ENCODE assay signal across 9 mouse cellular contexts in the genomic region with DNA sequence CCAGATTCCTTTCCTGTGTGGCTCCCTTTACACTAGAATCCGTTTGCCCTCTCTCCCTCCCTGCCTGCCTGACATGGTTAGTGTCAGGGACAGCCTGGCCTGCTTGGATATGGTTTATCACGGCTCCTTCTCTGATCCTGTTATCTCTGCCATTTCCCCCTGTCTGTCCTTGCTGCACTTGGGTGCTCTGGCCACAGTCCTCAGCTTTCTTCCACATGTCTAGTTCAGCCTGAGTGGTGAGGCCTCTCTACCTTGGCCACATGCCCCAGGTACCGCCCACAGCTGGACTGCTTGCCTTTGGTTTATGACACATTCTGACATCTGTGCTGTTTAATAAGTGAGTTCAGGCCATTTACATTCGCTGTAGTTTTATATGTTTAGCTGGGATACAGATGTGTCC. TPM values are rescaled to one million over a fixed set of nuclear protein-coding genes. Genes with fewer than 3 reads are reported as not detected.
DNase-seq lines count a peak whose midpoint lies in the region; ATAC-seq and TF ChIP-seq lines count a peak whose summit lies in the region.
"Had no signal": no experiment of that assay in that cellular context is flagged by ENCODE, and none has a peak within 500 bp of the region (broad histone marks: within the 10 kb centered on the region; RNA-seq: fewer than 3 reads in every experiment).

No protein-coding gene starts in this region.

- ATAC-seq in heart, postnatal 0 days (ENCODE audit: insufficient read depth, low read depth), result peak; percentile 66
- ATAC-seq in liver, embryonic 12.5 days, result peak; percentile 44
- ATAC-seq in erythroblast, adult 5-6 weeks (replicated peaks; ENCODE audit: low FRiP score, poor library complexity, severe bottlenecking), result no peak

- H3K4me3 ChIP-seq in brown adipose tissue, adult 24 weeks (ENCODE audit: insufficient read depth, low read depth, low read length), result no peak overlapping the region
- no peak overlapping the region for H3K4me3 ChIP-seq in heart, postnatal 0 days (ENCODE audit: low read depth, low read length)
- no peak overlapping the region for H3K4me3 ChIP-seq in liver, embryonic 12.5 days
- H3K4me3 ChIP-seq: neural tube, embryonic 13.5 days had no signal

- no peaks in the 10 kb centered on the region for H3K9me3 ChIP-seq in heart, postnatal 0 days (replicated peaks; ENCODE audit: control insufficient read depth, low read length)
- no peaks in the 10 kb centered on the region for H3K9me3 ChIP-seq in liver, embryonic 12.5 days (replicated peaks)
- H3K9me3 ChIP-seq: neural tube, embryonic 13.5 days had no signal

- WGBS in heart, postnatal 0 days, result 12% methylated on average over 4 of the region's 4 CpGs
- WGBS in liver, embryonic 12.5 days (ENCODE audit: insufficient replicate concordance), result 31% methylated on average over 4 of the region's 4 CpGs

- H3K4me1 ChIP-seq in brown adipose tissue, adult 24 weeks (ENCODE audit: control insufficient read depth, insufficient read depth, insufficient read length, low read length), result peaks cover 46% of the 10 kb centered on the region
- peaks cover 45% of the 10 kb centered on the region for H3K4me1 ChIP-seq in heart, postnatal 0 days (ENCODE audit: control insufficient read depth, insufficient read depth)
- peaks cover 86% of the 10 kb centered on the region for H3K4me1 ChIP-seq in liver, embryonic 12.5 days

- no peaks in the 10 kb centered on the region for H3K27me3 ChIP-seq in heart, postnatal 0 days (ENCODE audit: control insufficient read depth, insufficient read depth, low read length)
- H3K27me3 ChIP-seq in liver, embryonic 12.5 days (replicated peaks), result no peaks in the 10 kb centered on the region
- H3K27me3 ChIP-seq: neural tube, embryonic 13.5 days had no signal

- no peak overlapping the region for H3K4me2 ChIP-seq in heart, postnatal 0 days (ENCODE audit: low read depth, low read length)
- H3K4me2 ChIP-seq in liver, embryonic 12.5 days, result no peak overlapping the region; the same call in 1 of the 2 replicates
- H3K4me2 ChIP-seq: neural tube, embryonic 13.5 days had no signal

- intact Hi-C loops in left cerebral cortex, postnatal 25 days (cut with DNase I), result no loop called here

- TF ChIP-seq EP300 in heart, postnatal 0 days (IDR thresholded peaks at IDR 0.05; ENCODE audit: low read depth), result no peak

- no peaks in the 10 kb centered on the region for H3K36me3 ChIP-seq in heart, postnatal 0 days (replicated peaks; ENCODE audit: control insufficient read depth, insufficient read depth, low read length)
- peaks cover 3% of the 10 kb centered on the region; the same call in 1 of the 2 replicates for H3K36me3 ChIP-seq in liver, embryonic 12.5 days
- H3K36me3 ChIP-seq: neural tube, embryonic 13.5 days had no signal

- H3K27ac ChIP-seq in brown adipose tissue, adult 24 weeks (replicated peaks; ENCODE audit: low read depth, low read length), result peak overlapping the region; percentile 79
- H3K27ac ChIP-seq in heart, postnatal 0 days (ENCODE audit: low read depth), result peak overlapping the region; percentile 70
- peak overlapping the region; percentile 12; the same call in 1 of the 2 replicates for H3K27ac ChIP-seq in liver, embryonic 12.5 days
- H3K27ac ChIP-seq: neural tube, embryonic 13.5 days had no signal

- H3K9ac ChIP-seq in heart, postnatal 0 days (replicated peaks; ENCODE audit: low read depth, low read length), result no peak overlapping the region
- H3K9ac ChIP-seq in liver, embryonic 12.5 days, result no peak overlapping the region; the same call in 1 of the 2 replicates
- H3K9ac ChIP-seq: neural tube, embryonic 13.5 days had no signal

- TF ChIP-seq CTCF in heart, postnatal 0 days (IDR thresholded peaks at IDR 0.05; ENCODE audit: low read depth), result no peak

- peak; percentile 74 for DNase-seq in MN1 (ENCODE audit: low spot score)
- DNase-seq in heart, postnatal 0 days (ENCODE audit: low spot score), result peak; percentile 51
- peak; percentile 57 to 79 for DNase-seq in urinary bladder, postnatal 36 days (ENCODE audit: low spot score in 2 of 2)
- DNase-seq in natural killer cell, adult 2 months (ENCODE audit: low spot score in 2 of 2), result no peak
- DNase-seq in left cerebral cortex, postnatal 25 days (ENCODE audit: low spot score in 2 of 2), result no peak

RNA-seq across cellular contexts. Expression of gene Zfp710, which starts 11.1 kb away (rescaled TPM):
- polyA plus RNA-seq in brown adipose tissue, adult 24 weeks (2012; ENCODE audit: insufficient read depth, insufficient read length, missing spikeins), result 6.4 and 7.7 TPM in 2 replicates
- total RNA-seq in heart, postnatal 0 days (2014; rRNA removed; ENCODE audit: low replicate concordance), result 25.5 and 29.7 TPM in 2 replicates
- polyA plus RNA-seq in heart, postnatal 0 days (2015; fragmentation: Nextera tagmentation; extraction: Ambion mirVana), result 7.5 TPM in 2 replicates
- 7.2 and 8.9 TPM in 2 replicates for polyA plus RNA-seq in liver, embryonic 12.5 days (2016; fragmentation: Nextera tagmentation; extraction: Ambion mirVana)
- 6.9 and 8.8 TPM in 2 replicates for total RNA-seq in erythroblast, adult 5-6 weeks (2015; ENCODE audit: low replicate concordance)
- 5.1 and 6.0 TPM in 2 replicates for total RNA-seq in erythroblast, adult 5-6 weeks (2017; ENCODE audit: low replicate concordance)
- 10 to 100 TPM; 19.6 to 21.2 TPM for total RNA-seq in left cerebral cortex, postnatal 25 days (2021)

Comparison
In these comparisons a context has a peak if more than half of its experiments do, and no peak if none do; other contexts are left out.
1. DNase-seq: peak in MN1 (single experiment), heart, postnatal 0 days (single experiment) and urinary bladder, postnatal 36 days (2 of 2); none in natural killer cell, adult 2 months (0 of 2) and left cerebral cortex, postnatal 25 days (0 of 2).
2. H3K27ac ChIP-seq: peak in every context shown above with its lines; median percentile 79 in brown adipose tissue, adult 24 weeks; 70 in heart, postnatal 0 days; 12 in liver, embryonic 12.5 days.